Comparison of ENCODE assay signal across 10 mouse cellular contexts in genomic region chr13:44026321-44027255, GRCm38 (mm10).
DNase-seq lines count a peak whose midpoint lies in the region; ATAC-seq and TF ChIP-seq lines count a peak whose summit lies in the region.
"Had no signal": no experiment of that assay in that cellular context is flagged by ENCODE, and none has a peak within 500 bp of the region (broad histone marks: within the 10 kb centered on the region; RNA-seq: fewer than 3 reads in every experiment).

No protein-coding gene starts in this region.

- TF ChIP-seq POLR2A in heart, adult 2 months (IDR thresholded peaks at IDR 0.05; ENCODE audit: insufficient read depth, low read depth, low read length) = peak; percentile 54; the same call in 1 of the 2 replicates
- TF ChIP-seq POLR2A in limb, embryonic 14.5 days (IDR thresholded peaks at IDR 0.05; ENCODE audit: borderline replicate concordance, extremely low read depth, insufficient read depth, insufficient read length) = no peak

- H3K79me2 ChIP-seq in heart, adult 2 months (replicated peaks; ENCODE audit: control insufficient read depth, insufficient read depth, low read length) = no peaks in the 10 kb centered on the region

- H3K4me2 ChIP-seq in heart, embryonic 11.5 days = no peak overlapping the region
- H3K4me2 ChIP-seq in hindbrain, embryonic 14.5 days (replicated peaks) = peak overlapping the region; percentile 31
- H3K4me2 ChIP-seq in limb, embryonic 14.5 days (replicated peaks; ENCODE audit: low read depth, low read length, severe bottlenecking) = peak overlapping the region; percentile 47
- H3K4me2 ChIP-seq: stomach, embryonic 15.5 days had no signal

- peaks cover 18% of the 10 kb centered on the region for H3K4me1 ChIP-seq in heart, adult 2 months (ENCODE audit: control insufficient read depth, insufficient read depth, low read length)
- peaks cover 26% of the 10 kb centered on the region for H3K4me1 ChIP-seq in heart, embryonic 11.5 days (ENCODE audit: control insufficient read depth, insufficient read depth, low read length)
- peaks cover 14% of the 10 kb centered on the region; the same call in 1 of the 2 replicates for H3K4me1 ChIP-seq in hindbrain, embryonic 14.5 days (replicated peaks; ENCODE audit: control insufficient read depth, insufficient read depth, low read length)
- peaks cover 5% of the 10 kb centered on the region for H3K4me1 ChIP-seq in limb, embryonic 14.5 days (ENCODE audit: control insufficient read depth, insufficient read depth, low read length)

- intact Hi-C loops in heart, adult 2 months (cut with DNase I) = loop anchor here (1.0 to 2.0 kb wide), 3 partner anchors 14 to 36 kb away; no protein-coding TSS in a partner anchor

- TF ChIP-seq CTCF in heart, adult 2 months (IDR thresholded peaks at IDR 0.05) = no peak

- peak; percentile 72 for TF ChIP-seq EP300 in heart, adult 2 months (IDR thresholded peaks at IDR 0.05; ENCODE audit: insufficient read depth, low read depth, low read length)

- H3K4me3 ChIP-seq in heart, adult 2 months = peak overlapping the region; percentile 30
- no peak overlapping the region for H3K4me3 ChIP-seq in heart, embryonic 11.5 days (ENCODE audit: low read depth, low read length)
- no peak overlapping the region for H3K4me3 ChIP-seq in hindbrain, embryonic 14.5 days (replicated peaks; ENCODE audit: low read length)
- peak overlapping the region; percentile 12 for H3K4me3 ChIP-seq in limb, embryonic 14.5 days (replicated peaks; ENCODE audit: low read length)
- H3K4me3 ChIP-seq: stomach, embryonic 15.5 days had no signal

- no peaks in the 10 kb centered on the region for H3K9me3 ChIP-seq in heart, embryonic 11.5 days (replicated peaks; ENCODE audit: control insufficient read depth, low read length)
- no peaks in the 10 kb centered on the region for H3K9me3 ChIP-seq in hindbrain, embryonic 14.5 days (ENCODE audit: control insufficient read depth, low read length)
- no peaks in the 10 kb centered on the region for H3K9me3 ChIP-seq in limb, embryonic 14.5 days (ENCODE audit: control insufficient read depth, low read length)
- H3K9me3 ChIP-seq: stomach, embryonic 15.5 days had no signal

- 40% methylated on average over 26 of the region's 26 CpGs for WGBS in heart, adult 2 months
- WGBS in heart, embryonic 11.5 days (ENCODE audit: insufficient replicate concordance) = 62% methylated on average over 26 of the region's 26 CpGs
- WGBS in hindbrain, embryonic 14.5 days = 49% methylated on average over 26 of the region's 26 CpGs
- 6% methylated on average over 26 of the region's 26 CpGs for WGBS in limb, embryonic 14.5 days

- H3K36me3 ChIP-seq in heart, adult 2 months (ENCODE audit: control insufficient read depth, insufficient read depth, low read length) = peaks cover 7% of the 10 kb centered on the region
- H3K36me3 ChIP-seq in heart, embryonic 11.5 days (ENCODE audit: control insufficient read depth, insufficient read depth, low read length) = no peaks in the 10 kb centered on the region
- no peaks in the 10 kb centered on the region for H3K36me3 ChIP-seq in hindbrain, embryonic 14.5 days (replicated peaks; ENCODE audit: control insufficient read depth, insufficient read depth)
- H3K36me3 ChIP-seq in limb, embryonic 14.5 days (ENCODE audit: control insufficient read depth, insufficient read depth, low read length) = no peaks in the 10 kb centered on the region
- H3K36me3 ChIP-seq: stomach, embryonic 15.5 days had no signal

- DNase-seq in heart, adult 2 months = peak; percentile 43 to 57
- no peak for DNase-seq in hindbrain, embryonic 14.5 days (ENCODE audit: low spot score)
- peak; percentile 46 for DNase-seq in limb, embryonic 14.5 days (ENCODE audit: low spot score)
- DNase-seq in right cerebral cortex, adult 18-20 months = no peak
- no peak for DNase-seq in layer of hippocampus, postnatal 36 days
- no peak for DNase-seq in thymus, adult 18-20 months
- DNase-seq: lung, adult 18-20 months had no signal

- H3K27ac ChIP-seq in heart, adult 2 months = peak overlapping the region; percentile 80
- H3K27ac ChIP-seq in heart, embryonic 11.5 days (ENCODE audit: low read depth, low read length) = no peak overlapping the region
- no peak overlapping the region for H3K27ac ChIP-seq in hindbrain, embryonic 14.5 days
- H3K27ac ChIP-seq in limb, embryonic 14.5 days (replicated peaks; ENCODE audit: low read depth, low read length) = no peak overlapping the region
- H3K27ac ChIP-seq: stomach, embryonic 15.5 days had no signal

- ATAC-seq in heart, embryonic 11.5 days (replicated peaks; ENCODE audit: insufficient number of reproducible peaks, low FRiP score, low TSS enrichment) = no peak
- ATAC-seq in common myeloid progenitor, adult 5-6 weeks (replicated peaks; ENCODE audit: low read depth, poor library complexity, severe bottlenecking) = 0 out of 2 replicates have a peak, but pooled peaks have one; percentile 47
- ATAC-seq in hindbrain, embryonic 14.5 days (ENCODE audit: low FRiP score) = no peak
- 0 out of 2 replicates have a peak, but pooled peaks have one; percentile 34 for ATAC-seq in limb, embryonic 14.5 days (ENCODE audit: low FRiP score, low read depth)

- H3K9ac ChIP-seq in heart, adult 2 months (ENCODE audit: low read depth, low read length) = peak overlapping the region; percentile 31; the same call in 1 of the 2 replicates
- no peak overlapping the region for H3K9ac ChIP-seq in heart, embryonic 11.5 days (ENCODE audit: low read depth, low read length)
- peak overlapping the region; percentile 5; the same call in 1 of the 2 replicates for H3K9ac ChIP-seq in hindbrain, embryonic 14.5 days
- H3K9ac ChIP-seq in limb, embryonic 14.5 days (ENCODE audit: low read depth, low read length, severe bottlenecking) = no peak overlapping the region
- H3K9ac ChIP-seq: stomach, embryonic 15.5 days had no signal

- H3K27me3 ChIP-seq in heart, adult 2 months (ENCODE audit: control insufficient read depth, insufficient read depth, low read length) = no peaks in the 10 kb centered on the region
- no peaks in the 10 kb centered on the region for H3K27me3 ChIP-seq in heart, embryonic 11.5 days (ENCODE audit: control insufficient read depth, insufficient read depth, low read length)
- 0 out of 2 replicates have a peak, but pooled peaks cover 3% of the 10 kb centered on the region for H3K27me3 ChIP-seq in hindbrain, embryonic 14.5 days (ENCODE audit: control insufficient read depth, insufficient read depth, low read length)
- H3K27me3 ChIP-seq in limb, embryonic 14.5 days (ENCODE audit: control insufficient read depth, insufficient read depth, low read length) = no peaks in the 10 kb centered on the region
- H3K27me3 ChIP-seq: stomach, embryonic 15.5 days had no signal

Comparison
In these comparisons a context has a peak if more than half of its experiments do, and no peak if none do; other contexts are left out.
1. H3K4me3 ChIP-seq: peak in heart, adult 2 months (single experiment) and limb, embryonic 14.5 days (single experiment); none in heart, embryonic 11.5 days (single experiment) and hindbrain, embryonic 14.5 days (single experiment).
2. H3K9ac ChIP-seq: peak in heart, adult 2 months (single experiment) and hindbrain, embryonic 14.5 days (single experiment); none in heart, embryonic 11.5 days (single experiment) and limb, embryonic 14.5 days (single experiment).
3. DNase-seq: peak in heart, adult 2 months (2 of 2) and limb, embryonic 14.5 days (single experiment); none in hindbrain, embryonic 14.5 days (single experiment), right cerebral cortex, adult 18-20 months (single experiment), layer of hippocampus, postnatal 36 days (0 of 2) and thymus, adult 18-20 months (0 of 2).
4. ATAC-seq: peak in common myeloid progenitor, adult 5-6 weeks (single experiment) and limb, embryonic 14.5 days (single experiment); none in heart, embryonic 11.5 days (single experiment) and hindbrain, embryonic 14.5 days (single experiment).